Mouse (Mus musculus) C2C12 (cell line): ENCODE measurements around the gene Mapk6. TPM values are rescaled to one million over a fixed set of nuclear protein-coding genes. Genes with fewer than 3 reads are reported as not detected.
A peak's percentile ranks its signal among the peaks of the same experiment; 100 is the strongest.

Source experiments
- H3K27me3 ChIP-seq: one replicate; pipeline ENCODE4 v1.6.1; 2011; ENCODE audit not compliant: control insufficient read depth, insufficient read depth, insufficient read length
- H3K36me3 ChIP-seq: one replicate; pipeline ENCODE4 v1.6.1; 2011; ENCODE audit not compliant: control insufficient read depth, insufficient read depth
- H3K4me3 ChIP-seq: one replicate; pipeline ENCODE4 v1.5.1; 2011; ENCODE audit warnings: mild to moderate bottlenecking, control low read depth; ENCODE audit not compliant: poor library complexity, insufficient read depth, severe bottlenecking
- H3K79me2 ChIP-seq: one replicate; pipeline ENCODE4 v1.6.1; 2011; ENCODE audit not compliant: control insufficient read depth, insufficient read depth
- H3K79me3 ChIP-seq: one replicate; pipeline ENCODE4 v1.6.1; 2011; ENCODE audit warnings: low read depth, control low read depth
- H3ac ChIP-seq: one replicate; pipeline ENCODE3; 2011; ENCODE audit warnings: low read depth; ENCODE audit not compliant: control insufficient read depth, insufficient read length
- CEBPB ChIP-seq: IDR thresholded peaks from one replicate; pipeline ENCODE4 v1.6.1; 2011; ENCODE audit warnings: low read depth, mild to moderate bottlenecking, control low read depth, moderate library complexity
- CTCF ChIP-seq: IDR thresholded peaks from one replicate; pipeline ENCODE4 v1.5.1; 2011; ENCODE audit not compliant: control insufficient read depth, insufficient read depth, insufficient read length
- FOSL1 ChIP-seq: IDR thresholded peaks from one replicate; pipeline ENCODE4 v1.8.0; 2011; ENCODE audit warnings: mild to moderate bottlenecking, low read length; ENCODE audit not compliant: poor library complexity, insufficient read depth, severe bottlenecking
- MAX ChIP-seq: IDR thresholded peaks from one replicate; pipeline ENCODE4 v1.6.1; 2011; ENCODE audit warnings: mild to moderate bottlenecking, control low read depth
- MYOD1 ChIP-seq: IDR thresholded peaks from one replicate; pipeline ENCODE4 v1.6.1; 2011; ENCODE audit warnings: low read depth; ENCODE audit not compliant: control insufficient read depth, insufficient read length
- MYOG ChIP-seq: IDR thresholded peaks from one replicate; pipeline ENCODE4 v1.6.1; 2011; ENCODE audit not compliant: control insufficient read depth, insufficient read length; ENCODE audit errors: extremely low read depth
- USF1 ChIP-seq: IDR thresholded peaks from one replicate; pipeline ENCODE4 v1.6.1; 2011; ENCODE audit warnings: low read depth, mild to moderate bottlenecking, control low read depth, moderate library complexity
- polyA plus RNA-seq: library from polyadenylated mRNA; unstranded; fragments of >200 nt; fragmentation: generic; extraction: Trizol; gene quantifications from one replicate; pipeline ENCODE4 v1.2.1, GENCODE M21; 2012; ENCODE audit warnings: missing spikeins

Mapk6 gene
- polyA plus RNA-seq, 1 experiment, result 44.8 TPM

DNA sequence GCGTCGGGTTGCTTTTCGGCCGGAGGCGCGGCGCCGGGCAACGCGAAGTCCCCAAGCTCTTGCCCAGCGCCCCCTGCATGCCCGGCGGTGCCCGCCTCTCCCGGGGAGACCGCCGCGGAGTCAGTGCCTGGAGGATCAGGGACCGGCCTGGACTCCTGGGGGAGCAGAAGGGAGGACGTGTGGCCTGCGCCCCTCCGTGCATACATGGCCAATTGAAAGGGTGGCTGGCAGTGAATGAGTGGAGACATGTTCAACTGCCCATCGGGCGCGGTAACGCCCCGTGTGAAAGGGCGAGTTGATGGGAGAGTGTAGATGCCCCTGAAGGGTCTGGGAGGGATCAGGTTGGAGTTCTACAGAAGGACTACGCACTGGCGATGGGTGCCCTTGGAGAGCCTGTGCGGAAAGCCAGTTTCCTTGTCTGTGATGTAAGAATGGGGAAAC lies 31.9 kb upstream of the Mapk6 start:
- Histone ChIP-seq H3K79me2 (peaks cover 41% of the 10 kb centered on the region), H3K79me3 (peaks cover 29% of the 10 kb centered on the region), H3K27me3 (no peaks in the 10 kb centered on the region), H3ac (peak overlapping the region; percentile 69), H3K4me3 (peak overlapping the region; percentile 51), H3K36me3 (peaks cover 6% of the 10 kb centered on the region)
- TF ChIP-seq CEBPB (no peak), FOSL1 (no peak), MYOD1 (no peak)

DNA sequence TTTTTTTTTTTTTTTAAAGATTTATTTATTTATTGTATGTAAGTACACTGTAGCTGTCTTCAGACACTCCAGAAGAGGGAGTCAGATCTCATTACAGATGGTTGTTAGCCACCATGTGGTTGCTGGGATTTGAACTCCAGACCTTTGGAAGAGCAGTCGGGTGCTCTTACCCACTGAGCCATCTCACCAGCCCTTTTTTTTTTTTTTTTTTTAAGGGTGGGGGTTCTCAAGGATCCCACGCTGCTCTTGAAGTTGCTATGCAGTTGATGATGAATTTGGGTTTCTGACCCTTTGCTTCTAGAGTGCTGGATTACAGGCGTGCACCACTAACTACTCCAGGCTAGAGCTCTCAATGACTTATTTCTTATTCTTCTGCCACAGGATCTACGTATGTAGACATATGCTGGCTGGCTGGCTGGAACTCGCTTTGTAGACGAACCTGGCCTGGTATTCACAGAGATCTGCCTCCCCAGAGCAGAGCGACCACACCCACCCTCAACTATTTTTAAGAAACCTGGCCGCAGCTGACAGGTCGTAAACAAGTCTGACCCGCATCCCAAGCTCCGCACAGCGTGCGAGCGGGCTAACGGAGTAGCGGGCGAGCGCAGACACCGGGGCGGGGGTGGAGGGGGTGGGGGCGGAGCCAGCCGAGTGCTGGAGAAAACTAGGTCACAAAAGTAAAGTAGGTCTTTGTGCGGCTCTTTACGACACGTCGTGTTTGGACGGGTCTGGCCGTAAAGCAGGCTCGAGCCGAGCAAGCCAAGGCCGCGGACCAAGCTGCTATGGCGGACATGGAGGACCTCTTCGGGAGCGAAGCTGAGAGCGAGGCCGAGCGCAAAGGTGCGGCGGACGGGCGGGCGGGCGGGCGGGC lies 31.2 kb upstream of the Mapk6 start, which contains the start of gene Leo1:
Gene Leo1, plus strand, starts transcription at position 729 of the 871 bp plus-strand sequence.
- Histone ChIP-seq H3K27me3 (no peaks in the 10 kb centered on the region), H3K79me3 (peaks cover 29% of the 10 kb centered on the region), H3K36me3 (peaks cover 6% of the 10 kb centered on the region), H3K79me2 (peaks cover 41% of the 10 kb centered on the region), H3ac (peak within 1 kb of the TSS; percentile 69), H3K4me3 (peak within 1 kb of the TSS; percentile 51)
- TF ChIP-seq MAX (no peak), CTCF (no peak), MYOG (no peak), FOSL1 (no peak), MYOD1 (no peak), CEBPB (no peak), USF1 (no peak)

DNA sequence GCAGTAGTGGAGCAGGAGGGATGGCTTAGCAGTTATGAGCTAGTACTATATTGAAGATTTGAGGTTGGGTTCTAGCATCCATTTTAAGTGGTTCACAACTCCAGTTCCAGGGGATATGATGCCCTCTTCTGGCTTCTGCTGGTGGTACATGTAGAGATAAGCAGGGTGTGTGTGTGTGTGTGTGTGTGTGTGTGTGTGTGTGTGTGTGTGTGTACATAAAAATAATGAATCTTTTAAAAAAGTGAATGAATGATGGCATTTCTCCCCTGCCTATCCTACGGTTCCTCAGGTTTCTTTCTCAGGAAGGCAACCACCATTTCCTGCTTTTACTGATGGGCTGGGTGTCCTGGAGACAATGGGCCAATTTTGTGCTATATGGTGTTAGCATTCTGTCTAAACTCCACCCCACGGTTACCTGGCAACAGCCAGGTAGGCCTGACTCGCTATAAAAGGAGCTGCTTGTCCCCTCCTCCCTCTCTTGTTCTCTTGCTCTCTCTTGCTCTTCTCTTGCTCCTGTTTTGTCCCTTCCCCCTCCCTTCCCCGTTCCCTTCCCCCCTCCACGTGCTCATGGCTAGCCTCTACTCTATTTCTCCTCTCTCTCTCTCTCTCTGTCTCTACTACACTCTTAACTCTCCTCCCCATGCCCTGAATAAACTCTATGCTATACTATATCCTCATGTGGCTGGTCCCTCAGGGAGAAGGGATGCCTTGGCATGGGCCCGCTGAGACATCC lies 28.0 kb upstream of the Mapk6 start:
- no peak overlapping the region for H3K4me3 ChIP-seq
- H3K79me3 ChIP-seq, result peaks cover 11% of the 10 kb centered on the region
- H3K36me3 ChIP-seq, result no peaks in the 10 kb centered on the region
- TF ChIP-seq MAX (no peak), CTCF (peak; percentile 20)
- H3ac ChIP-seq, result no peak overlapping the region
- no peaks in the 10 kb centered on the region for H3K27me3 ChIP-seq
- peaks cover 13% of the 10 kb centered on the region for H3K79me2 ChIP-seq

DNA sequence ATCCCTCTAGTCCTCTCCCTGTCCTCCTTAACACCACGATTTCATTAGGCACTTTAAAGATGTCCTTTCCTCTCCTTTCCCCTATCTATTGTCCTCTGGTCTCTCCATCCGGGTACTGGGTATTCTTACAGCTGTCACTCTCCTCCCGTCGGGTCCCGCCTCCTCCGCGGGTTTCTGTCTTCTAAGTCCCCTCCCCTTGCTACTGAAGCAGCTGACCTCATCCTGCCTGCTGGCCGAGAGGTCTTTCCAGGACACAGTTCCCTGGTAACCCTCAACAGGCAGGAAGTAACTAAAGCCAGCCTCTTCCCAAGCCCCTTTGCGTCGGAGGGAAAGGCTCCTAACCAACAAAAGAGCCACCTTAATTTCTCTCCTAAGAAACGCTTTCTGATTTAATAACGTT lies 26.1 kb upstream of the Mapk6 start:
- Histone ChIP-seq H3K4me3 (no peak overlapping the region), H3K79me3 (no peaks in the 10 kb centered on the region), H3K36me3 (no peaks in the 10 kb centered on the region), H3K27me3 (no peaks in the 10 kb centered on the region), H3K79me2 (no peaks in the 10 kb centered on the region), H3ac (peak overlapping the region; percentile 18)
- TF ChIP-seq CEBPB (no peak), USF1 (no peak), FOSL1 (no peak), MAX (no peak), MYOD1 (no peak), CTCF (no peak), MYOG (no peak)

DNA sequence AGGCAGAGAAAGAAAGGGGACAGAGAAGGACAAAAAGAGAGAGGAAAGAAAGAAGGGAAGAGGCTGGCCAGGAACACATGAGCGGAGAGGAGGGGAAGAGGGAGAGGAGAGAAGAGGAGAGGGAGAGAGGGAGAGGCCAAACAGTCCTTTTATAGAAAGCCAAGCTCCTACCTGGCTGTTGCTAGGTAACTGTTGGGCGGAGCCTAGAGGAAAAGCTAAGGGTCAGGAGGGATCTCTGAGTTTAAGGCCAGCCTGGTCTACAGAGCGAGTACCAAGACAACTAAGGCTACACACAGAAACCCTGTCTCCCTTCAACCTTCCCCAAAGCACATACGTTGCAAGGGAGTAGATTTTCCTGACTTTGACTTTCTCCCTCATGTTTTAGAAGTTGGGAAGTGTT lies 25.5 kb upstream of the Mapk6 start:
- TF ChIP-seq MAX (no peak), FOSL1 (no peak), MYOD1 (no peak), MYOG (no peak), CTCF (no peak), USF1 (no peak), CEBPB (no peak)
- Histone ChIP-seq H3K4me3 (no peak overlapping the region), H3K36me3 (no peaks in the 10 kb centered on the region)

DNA sequence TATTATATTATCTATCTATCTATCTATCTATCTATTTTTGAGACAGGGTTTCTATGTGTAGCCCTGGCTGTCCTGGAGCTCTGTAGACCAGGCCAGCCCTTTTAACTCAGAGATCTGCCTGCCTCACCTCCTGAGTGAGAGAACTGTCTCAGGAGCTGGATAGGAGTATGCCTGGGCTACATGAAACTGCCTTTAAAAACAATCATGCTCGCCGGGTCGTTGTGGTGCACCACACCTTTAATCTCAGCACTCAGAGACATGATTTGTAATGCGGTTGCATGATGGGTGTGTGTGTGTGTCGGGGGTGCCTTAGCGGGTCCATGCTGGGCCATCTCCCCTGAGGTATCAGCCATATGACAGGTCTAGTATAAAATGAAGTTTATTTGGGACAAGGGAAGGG lies 25.1 kb upstream of the Mapk6 start:
- no peaks in the 10 kb centered on the region for H3K36me3 ChIP-seq
- H3K79me3 ChIP-seq, result no peaks in the 10 kb centered on the region
- H3K27me3 ChIP-seq, result no peaks in the 10 kb centered on the region
- TF ChIP-seq FOSL1, result no peak
- no peak overlapping the region for H3K4me3 ChIP-seq
- no peak overlapping the region for H3ac ChIP-seq
- no peaks in the 10 kb centered on the region for H3K79me2 ChIP-seq

More for the DNA sequence above, 25.5 kb upstream of the Mapk6 start:
- Histone ChIP-seq H3K79me3 (no peaks in the 10 kb centered on the region), H3K27me3 (no peaks in the 10 kb centered on the region), H3ac (no peak overlapping the region), H3K79me2 (no peaks in the 10 kb centered on the region)
